Mouse (Mus musculus) liver, embryonic 14.5 days (tissue): ENCODE data around the gene Tns1.

ENCODE experiments used
- CTCF ChIP-seq: IDR thresholded peaks from 2 replicates; pipeline ENCODE4 v1.5.1; 2016; ENCODE audit warnings: antibody characterized with exemption, low read depth, control low read depth
- EP300 ChIP-seq: IDR thresholded peaks from 2 replicates; pipeline ENCODE4 v1.6.1; 2016; ENCODE audit warnings: antibody characterized with exemption, low read depth

DNA sequence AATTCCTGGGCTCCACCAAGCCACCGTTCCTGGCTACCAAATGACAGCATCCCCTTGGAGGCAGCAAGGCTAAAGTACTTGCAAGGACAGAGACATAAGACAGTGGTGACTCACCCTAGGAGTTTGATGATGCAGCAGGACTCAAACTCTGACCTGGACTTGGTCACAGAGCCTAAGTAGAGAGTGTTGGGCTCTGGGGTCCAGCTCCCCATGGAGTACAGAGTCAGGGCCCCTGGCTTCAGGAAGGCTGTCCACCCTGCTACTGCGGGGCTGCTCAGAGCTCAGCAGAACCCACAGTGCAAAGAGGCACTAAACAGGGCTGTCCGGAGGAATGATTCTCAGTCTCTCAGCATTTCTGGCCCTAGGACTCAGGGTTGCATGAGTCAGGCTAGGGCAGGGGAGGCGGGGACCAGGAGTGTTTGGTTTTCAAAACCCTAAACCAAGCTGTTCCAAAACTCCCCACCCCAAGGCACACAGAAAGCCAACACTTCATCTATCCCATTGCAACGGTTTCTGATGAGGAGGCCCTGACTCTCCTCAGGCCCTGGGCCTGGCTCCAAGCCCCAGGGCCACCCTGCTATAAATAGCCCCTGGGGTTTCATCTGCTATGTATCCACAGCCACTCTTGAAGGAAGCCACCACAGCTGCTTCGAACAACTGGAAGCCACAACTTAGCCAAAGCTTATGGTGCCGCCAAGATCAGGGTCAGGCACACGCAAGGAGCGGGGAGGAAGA is 126.0 kb downstream of the Tns1 start:
- TF ChIP-seq CTCF: no peak
- no peak for TF ChIP-seq EP300
